Mouse (Mus musculus) bone marrow macrophage, adult 2 months (primary cell): Measurements from ENCODE around the gene Ppp1r1b.

Experiments used
- CTCF ChIP-seq: IDR thresholded peaks from 2 replicates; pipeline ENCODE4 v1.5.1; 2012; ENCODE audit warnings: low read depth, mild to moderate bottlenecking, low read length, moderate library complexity
- POLR2A ChIP-seq: IDR thresholded peaks from 2 replicates; pipeline ENCODE4 v1.6.1; 2012; ENCODE audit warnings: mild to moderate bottlenecking, low read depth, low read length, borderline replicate concordance

DNA sequence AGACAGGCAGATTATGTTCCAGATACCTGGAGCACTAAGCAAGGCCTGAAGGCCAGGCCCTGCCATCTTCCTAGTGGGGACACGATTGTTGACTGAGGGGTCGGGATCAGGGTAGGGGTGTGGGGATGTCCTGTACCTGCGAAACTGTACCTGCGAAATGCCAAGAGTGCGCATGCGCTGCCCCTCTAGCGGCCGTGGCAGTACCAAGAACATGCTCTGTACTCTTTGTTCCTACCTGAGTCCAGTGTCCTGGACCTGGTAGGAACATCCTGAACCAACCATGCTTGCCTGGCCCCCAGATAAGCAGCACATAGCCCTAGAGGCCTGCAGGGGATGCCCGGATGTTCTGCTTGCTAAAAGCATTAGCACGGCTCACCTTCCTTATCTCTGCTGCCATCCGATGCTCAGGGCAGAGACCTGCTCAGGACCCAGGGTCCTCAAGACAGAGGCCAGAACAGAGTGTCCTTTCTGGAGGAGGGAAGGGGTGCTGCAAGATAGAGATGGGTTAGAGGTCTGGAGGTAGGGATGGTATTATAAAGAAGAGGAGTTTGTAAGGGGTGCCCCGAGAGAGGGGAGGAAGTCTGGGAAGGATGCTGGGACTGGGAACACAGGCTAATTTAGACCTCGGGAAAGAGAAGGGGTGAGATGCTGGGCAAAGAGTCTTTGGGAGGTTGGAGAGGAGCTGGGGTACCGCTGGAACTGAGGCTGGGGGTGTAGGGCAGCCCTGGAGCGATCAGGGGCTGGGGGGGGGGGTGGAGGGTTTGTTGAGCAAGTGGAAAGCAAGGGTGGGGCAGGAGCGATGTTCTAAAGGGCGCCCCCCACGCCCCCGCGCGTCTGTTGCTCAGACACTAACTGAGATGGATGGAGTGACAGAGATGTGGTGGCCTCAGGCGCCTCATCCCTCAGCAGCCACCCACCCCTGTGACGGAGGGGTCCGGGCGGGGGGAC lies 37.7 kb downstream of the Ppp1r1b start, which contains the start of gene Pnmt:
- TF ChIP-seq POLR2A (no peak), CTCF (no peak)
